Mouse (Mus musculus) monocyte, adult 5-6 weeks (primary cell): Measurements from ENCODE around the gene Tmem92. TPM values are rescaled to one million over a fixed set of nuclear protein-coding genes. Genes with fewer than 3 reads are reported as not detected.
A peak's percentile ranks its signal among the peaks of the same experiment; 100 is the strongest.

Experiments
- ATAC-seq: fragments of 153-309, 156-312 bp; replicated peaks from 2 replicates; pipeline ENCODE4 v1.8.0; 2017; ENCODE audit warnings: mild to moderate bottlenecking; ENCODE audit not compliant: low TSS enrichment, insufficient number of reproducible peaks, severe bottlenecking, poor library complexity, low FRiP score
- total RNA-seq: library from RNA; stranded (forward); fragments of 200-1000, 200-491, 200-594 nt; gene quantifications from 3 replicates; pipeline ENCODE4 v1.2.3, GENCODE M21; 2017

Tmem92 gene
- total RNA-seq, 1 experiment from 2014 or later = not detected

GRCm38 (mm10) chr11:94732773-94733172, 49.7 kb downstream of the Tmem92 start:
- ATAC-seq = no peak; the same call in 1 of the 2 replicates

- no peak for ATAC-seq
These were observed 51.3 kb downstream of the Tmem92 start for GRCm38 (mm10) chr11:94731229-94731628.

- 0 out of 2 replicates have a peak, but pooled peaks have one; percentile 59 for ATAC-seq
These were observed 52.2 kb downstream of the Tmem92 start for GRCm38 (mm10) chr11:94730261-94730660.

GRCm38 (mm10) chr11:94729565-94729964, 52.9 kb downstream of the Tmem92 start:
- ATAC-seq = no peak

- no peak for ATAC-seq
These were observed 54.0 kb downstream of the Tmem92 start for GRCm38 (mm10) chr11:94728545-94728944.

- ATAC-seq = no peak
These were observed 55.2 kb downstream of the Tmem92 start for GRCm38 (mm10) chr11:94727306-94727705.

Other genes with a start within 250 kb of the Tmem92 start
- 1.6 to 4.8 TPM (median 3.1 TPM) in 3 replicates for gene Rsad1, start 233.4 kb downstream of the Tmem92 start, total RNA-seq
- gene Chad, start 217.7 kb downstream of the Tmem92 start, total RNA-seq = not detected in 3 replicates
- 1.8 to 10.8 TPM (median 2.8 TPM) in 3 replicates for gene Acsf2, start 180.8 kb downstream of the Tmem92 start, total RNA-seq
- 61.6 to 80.3 TPM (median 69.2 TPM) in 3 replicates for gene Lrrc59, start 152.9 kb downstream of the Tmem92 start, total RNA-seq
- 13.2 to 23.6 TPM (median 19.1 TPM) in 3 replicates for gene Mrpl27, start 128.9 kb downstream of the Tmem92 start, total RNA-seq
- gene Eme1, start 128.7 kb downstream of the Tmem92 start, total RNA-seq = 1.2 TPM in 1 of 3 replicates, not detected in the others
- 7.1 to 16.8 TPM (median 11.4 TPM) in 3 replicates for gene Xylt2, start 105.2 kb downstream of the Tmem92 start, total RNA-seq
- gene Gm11541, start 78.2 kb downstream of the Tmem92 start, total RNA-seq = not detected in 3 replicates
- not detected in 3 replicates for gene Cdc34b, start 40.9 kb downstream of the Tmem92 start, total RNA-seq
- not detected in 3 replicates for gene Col1a1, start 153.5 kb upstream of the Tmem92 start, total RNA-seq
- gene Hils1, start 184.9 kb upstream of the Tmem92 start, total RNA-seq = 2.5 TPM in 1 of 3 replicates, not detected in the others
- not detected in 3 replicates for gene Sgca, start 193.6 kb upstream of the Tmem92 start, total RNA-seq
- gene Ppp1r9b, start 208.3 kb upstream of the Tmem92 start, total RNA-seq = 127 to 216 TPM (median 141 TPM) in 3 replicates
- gene Samd14, start 227.2 kb upstream of the Tmem92 start, total RNA-seq = 0.38 to 1.5 TPM in 2 of 3 replicates, not detected in the other